Mouse (Mus musculus) heart, postnatal 0 days (tissue): ENCODE measurements at regions not wholly inside any gene's neighbourhood (a gene's known extent, or its start where the extent isn't known, plus 50 kb on each side); places are given as distances from the start of the nearest gene placed in this dataset.

Source experiments
- CTCF ChIP-seq: IDR thresholded peaks from 2 replicates; pipeline ENCODE4 v1.5.1; 2016; ENCODE audit warnings: antibody characterized with exemption, control low read depth, low read depth
- EP300 ChIP-seq: IDR thresholded peaks from 2 replicates; pipeline ENCODE4 v1.6.1; 2016; ENCODE audit warnings: antibody characterized with exemption, low read depth

GRCm38 (mm10) chr12:25180861-25181260 is 83.9 kb upstream of the Id2 start:
- TF ChIP-seq CTCF = peak; percentile 9; the same call in 1 of the 2 replicates
- TF ChIP-seq EP300 = no peak
